Mouse (Mus musculus): ENCODE data around the gene Map2k1.
A peak's percentile ranks its signal among the peaks of the same experiment; 100 is the strongest.

The Map2k1 gene

GRCm38 (mm10) chr9:64259906-64260305, 6.5 kb upstream of the Map2k1 start:
- Histone ChIP-seq H3K27me3 (ENCODE audit: insufficient read depth, low read length) (no peaks in the 10 kb centered on the region), H3K36me3 (ENCODE audit: insufficient read depth, low read length) (no peaks in the 10 kb centered on the region), H3K4me1 (replicated peaks; ENCODE audit: low read depth, low read length) (peaks cover 18% of the 10 kb centered on the region), H3K9me3 (ENCODE audit: low read length) (no peaks in the 10 kb centered on the region), H3K4me3 (replicated peaks; ENCODE audit: low read length) (no peak overlapping the region)
- TF ChIP-seq POU5F1 (IDR thresholded peaks at IDR 0.05; ENCODE audit: borderline replicate concordance, low read length) (no peak), CTCF (conservative IDR thresholded peaks at IDR 0.05; ENCODE audit: low read length) (no peak), NANOG (IDR thresholded peaks at IDR 0.05; ENCODE audit: borderline replicate concordance, low read length) (no peak)

GRCm38 (mm10) chr9:64256204-64256603, 2.8 kb upstream of the Map2k1 start:
- H3K9me3 ChIP-seq (ENCODE audit: low read length) = no peaks in the 10 kb centered on the region
- peaks cover 9% of the 10 kb centered on the region for H3K36me3 ChIP-seq (ENCODE audit: insufficient read depth, low read length)
- TF ChIP-seq NANOG (IDR thresholded peaks at IDR 0.05; ENCODE audit: borderline replicate concordance, low read length) = no peak
- no peak for TF ChIP-seq POU5F1 (IDR thresholded peaks at IDR 0.05; ENCODE audit: borderline replicate concordance, low read length)
- TF ChIP-seq CTCF (conservative IDR thresholded peaks at IDR 0.05; ENCODE audit: low read length) = no peak
- H3K4me1 ChIP-seq (replicated peaks; ENCODE audit: low read depth, low read length) = peaks cover 39% of the 10 kb centered on the region
- no peak overlapping the region for H3K4me3 ChIP-seq (replicated peaks; ENCODE audit: low read length)
- no peaks in the 10 kb centered on the region for H3K27me3 ChIP-seq (ENCODE audit: insufficient read depth, low read length)

- H3K4me3 ChIP-seq (replicated peaks; ENCODE audit: low read length) = no peak overlapping the region
- H3K4me1 ChIP-seq (replicated peaks; ENCODE audit: low read depth, low read length) = peaks cover 47% of the 10 kb centered on the region
- H3K27me3 ChIP-seq (ENCODE audit: insufficient read depth, low read length) = no peaks in the 10 kb centered on the region
- no peak for TF ChIP-seq CTCF (conservative IDR thresholded peaks at IDR 0.05; ENCODE audit: low read length)
- H3K9me3 ChIP-seq (ENCODE audit: low read length) = no peaks in the 10 kb centered on the region
- H3K36me3 ChIP-seq (ENCODE audit: insufficient read depth, low read length) = peaks cover 17% of the 10 kb centered on the region
These were observed 2.0 kb upstream of the Map2k1 start for GRCm38 (mm10) chr9:64255422-64255821.

GRCm38 (mm10) chr9:64252591-64253020, 825 bp downstream of the Map2k1 start:
- Histone ChIP-seq H3K36me3 (ENCODE audit: insufficient read depth, low read length) (peaks cover 39% of the 10 kb centered on the region), H3K9me3 (ENCODE audit: low read length) (no peaks in the 10 kb centered on the region), H3K4me3 (replicated peaks; ENCODE audit: low read length) (peak overlapping the region; percentile 97), H3K4me1 (replicated peaks; ENCODE audit: low read depth, low read length) (peaks cover 51% of the 10 kb centered on the region), H3K27me3 (ENCODE audit: insufficient read depth, low read length) (no peaks in the 10 kb centered on the region)
- TF ChIP-seq NANOG (IDR thresholded peaks at IDR 0.05; ENCODE audit: borderline replicate concordance, low read length) = no peak
- TF ChIP-seq CTCF (conservative IDR thresholded peaks at IDR 0.05; ENCODE audit: low read length) = no peak
- TF ChIP-seq POU5F1 (IDR thresholded peaks at IDR 0.05; ENCODE audit: borderline replicate concordance, low read length) = no peak

- peaks cover 46% of the 10 kb centered on the region for H3K4me1 ChIP-seq (replicated peaks; ENCODE audit: low read depth, low read length)
- no peaks in the 10 kb centered on the region for H3K27me3 ChIP-seq (ENCODE audit: insufficient read depth, low read length)
- TF ChIP-seq NANOG (IDR thresholded peaks at IDR 0.05; ENCODE audit: borderline replicate concordance, low read length) = no peak
- TF ChIP-seq POU5F1 (IDR thresholded peaks at IDR 0.05; ENCODE audit: borderline replicate concordance, low read length) = no peak
- TF ChIP-seq CTCF (conservative IDR thresholded peaks at IDR 0.05; ENCODE audit: low read length) = no peak
- peaks cover 61% of the 10 kb centered on the region for H3K36me3 ChIP-seq (ENCODE audit: insufficient read depth, low read length)
- no peak overlapping the region for H3K4me3 ChIP-seq (replicated peaks; ENCODE audit: low read length)
- no peaks in the 10 kb centered on the region for H3K9me3 ChIP-seq (ENCODE audit: low read length)
These were observed 3.2 kb downstream of the Map2k1 start for GRCm38 (mm10) chr9:64250111-64250730.

- Histone ChIP-seq H3K36me3 (ENCODE audit: insufficient read depth, low read length) (peaks cover 66% of the 10 kb centered on the region), H3K27me3 (ENCODE audit: insufficient read depth, low read length) (no peaks in the 10 kb centered on the region), H3K4me3 (replicated peaks; ENCODE audit: low read length) (no peak overlapping the region), H3K4me1 (replicated peaks; ENCODE audit: low read depth, low read length) (peaks cover 49% of the 10 kb centered on the region), H3K9me3 (ENCODE audit: low read length) (no peaks in the 10 kb centered on the region)
- TF ChIP-seq CTCF (conservative IDR thresholded peaks at IDR 0.05; ENCODE audit: low read length) = no peak
- no peak for TF ChIP-seq POU5F1 (IDR thresholded peaks at IDR 0.05; ENCODE audit: borderline replicate concordance, low read length)
- no peak for TF ChIP-seq NANOG (IDR thresholded peaks at IDR 0.05; ENCODE audit: borderline replicate concordance, low read length)
These were observed 4.1 kb downstream of the Map2k1 start for GRCm38 (mm10) chr9:64249371-64249770.

- H3K27me3 ChIP-seq (ENCODE audit: insufficient read depth, low read length) = no peaks in the 10 kb centered on the region
- H3K9me3 ChIP-seq (ENCODE audit: low read length) = no peaks in the 10 kb centered on the region
- no peak for TF ChIP-seq CTCF (conservative IDR thresholded peaks at IDR 0.05; ENCODE audit: low read length)
- no peak for TF ChIP-seq NANOG (IDR thresholded peaks at IDR 0.05; ENCODE audit: borderline replicate concordance, low read length)
- TF ChIP-seq POU5F1 (IDR thresholded peaks at IDR 0.05; ENCODE audit: borderline replicate concordance, low read length) = no peak
- peaks cover 67% of the 10 kb centered on the region for H3K36me3 ChIP-seq (ENCODE audit: insufficient read depth, low read length)
- H3K4me3 ChIP-seq (replicated peaks; ENCODE audit: low read length) = no peak overlapping the region
- peaks cover 46% of the 10 kb centered on the region for H3K4me1 ChIP-seq (replicated peaks; ENCODE audit: low read depth, low read length)
These were observed 11.0 kb downstream of the Map2k1 start for GRCm38 (mm10) chr9:64242381-64242831.

- no peaks in the 10 kb centered on the region for H3K9me3 ChIP-seq (ENCODE audit: low read length)
- H3K27me3 ChIP-seq (ENCODE audit: insufficient read depth, low read length) = no peaks in the 10 kb centered on the region
- TF ChIP-seq POU5F1 (IDR thresholded peaks at IDR 0.05; ENCODE audit: borderline replicate concordance, low read length) = no peak
- no peak for TF ChIP-seq CTCF (conservative IDR thresholded peaks at IDR 0.05; ENCODE audit: low read length)
- TF ChIP-seq NANOG (IDR thresholded peaks at IDR 0.05; ENCODE audit: borderline replicate concordance, low read length) = no peak
- H3K4me1 ChIP-seq (replicated peaks; ENCODE audit: low read depth, low read length) = peaks cover 46% of the 10 kb centered on the region
- peaks cover 58% of the 10 kb centered on the region for H3K36me3 ChIP-seq (ENCODE audit: insufficient read depth, low read length)
- 0 out of 2 replicates have a peak overlapping the region, but pooled peaks have one; percentile 13 for H3K4me3 ChIP-seq (replicated peaks; ENCODE audit: low read length)
These were observed 12.8 kb downstream of the Map2k1 start for GRCm38 (mm10) chr9:64240681-64241080.

- peaks cover 46% of the 10 kb centered on the region for H3K4me1 ChIP-seq (replicated peaks; ENCODE audit: low read depth, low read length)
- H3K4me3 ChIP-seq (replicated peaks; ENCODE audit: low read length) = no peak overlapping the region
- no peaks in the 10 kb centered on the region for H3K27me3 ChIP-seq (ENCODE audit: insufficient read depth, low read length)
- TF ChIP-seq NANOG (IDR thresholded peaks at IDR 0.05; ENCODE audit: borderline replicate concordance, low read length) (no peak), POU5F1 (IDR thresholded peaks at IDR 0.05; ENCODE audit: borderline replicate concordance, low read length) (no peak), CTCF (conservative IDR thresholded peaks at IDR 0.05; ENCODE audit: low read length) (no peak)
- no peaks in the 10 kb centered on the region for H3K9me3 ChIP-seq (ENCODE audit: low read length)
- peaks cover 58% of the 10 kb centered on the region for H3K36me3 ChIP-seq (ENCODE audit: insufficient read depth, low read length)
These were observed 13.3 kb downstream of the Map2k1 start for GRCm38 (mm10) chr9:64240116-64240515.

Data from E14TG2a.4 (cell line).